In the genomic region with DNA sequence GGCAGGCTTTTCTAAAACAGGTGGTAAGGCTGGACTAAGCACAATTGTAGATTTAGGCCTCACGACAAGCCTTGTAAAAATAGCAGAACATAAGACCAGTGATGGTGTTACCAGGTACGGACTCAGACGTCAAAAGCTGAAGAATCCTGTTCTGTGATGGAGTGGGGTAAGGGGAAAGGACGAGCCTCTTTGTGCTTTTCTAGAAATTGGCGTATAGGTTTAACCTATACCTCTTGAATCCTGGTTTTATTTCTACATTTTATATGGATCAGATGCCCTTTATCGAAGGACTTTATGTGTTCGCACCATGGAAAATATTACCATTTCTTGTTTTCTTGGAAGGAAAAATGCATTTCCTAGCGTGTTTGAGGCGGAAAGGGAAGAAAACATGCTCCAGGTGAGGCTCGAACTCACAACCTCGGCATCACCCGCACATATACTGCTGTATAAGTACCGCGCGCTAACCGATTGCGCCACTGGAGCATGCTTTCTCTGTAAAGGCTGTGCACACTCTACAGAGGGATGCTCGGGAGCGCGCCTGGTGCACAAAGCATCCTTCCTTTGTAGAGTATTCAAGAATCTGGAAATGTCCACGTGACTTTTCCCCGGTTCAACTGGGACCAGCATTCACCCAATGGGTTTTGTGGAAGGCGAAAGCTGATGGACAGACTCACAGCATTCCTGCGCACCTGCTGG, we compare ENCODE assay signal across 8 mouse cellular contexts. TPM values are rescaled to one million over a fixed set of nuclear protein-coding genes. Genes with fewer than 3 reads are reported as not detected.
DNase-seq lines count a peak whose midpoint lies in the region; ATAC-seq and TF ChIP-seq lines count a peak whose summit lies in the region.
"Had no signal": no experiment of that assay in that cellular context is flagged by ENCODE, and none has a peak within 500 bp of the region (broad histone marks: within the 10 kb centered on the region; RNA-seq: fewer than 3 reads in every experiment).

No protein-coding gene starts in this region.

- peak; percentile 98 for DNase-seq in ES-CJ7 (ENCODE audit: low read depth, low spot score)
- peak; percentile 96 for DNase-seq in ZHBTc4 (ENCODE audit: low read depth, low spot score)
- DNase-seq in forebrain, embryonic 11.5 days (ENCODE audit: low spot score), result peak; percentile 95
- peak; percentile 87 to 96 for DNase-seq in layer of hippocampus, adult 8-10 months (ENCODE audit: low spot score in 2 of 2)
- DNase-seq in gastrocnemius, adult 2 months, result no peak

- no peaks in the 10 kb centered on the region for H3K4me1 ChIP-seq in forebrain, embryonic 11.5 days (replicated peaks; ENCODE audit: control insufficient read depth, insufficient read depth, low read length)
- H3K4me1 ChIP-seq in stomach, embryonic 16.5 days (ENCODE audit: control insufficient read depth, insufficient read depth, low read length), result no peaks in the 10 kb centered on the region

- no peaks in the 10 kb centered on the region for H3K36me3 ChIP-seq in forebrain, embryonic 11.5 days (ENCODE audit: control insufficient read depth, insufficient read depth, low read length)
- no peaks in the 10 kb centered on the region for H3K36me3 ChIP-seq in stomach, embryonic 16.5 days (ENCODE audit: control insufficient read depth, insufficient read depth, low read length)

- intact Hi-C loops in gastrocnemius, adult 2 months (cut with DNase I), result no loop called here

- no peaks in the 10 kb centered on the region for H3K27me3 ChIP-seq in forebrain, embryonic 11.5 days (ENCODE audit: control insufficient read depth, insufficient read depth, low read length)
- H3K27me3 ChIP-seq in stomach, embryonic 16.5 days (ENCODE audit: control insufficient read depth, insufficient read depth, low read length), result no peaks in the 10 kb centered on the region

- peak; percentile 97 for ATAC-seq in forebrain, embryonic 11.5 days (replicated peaks; ENCODE audit: low FRiP score)
- peak; percentile 90 for ATAC-seq in megakaryocyte progenitor cell, adult 5-6 weeks (replicated peaks; ENCODE audit: poor library complexity)
- ATAC-seq in stomach, embryonic 16.5 days (ENCODE audit: insufficient read depth, low FRiP score), result peak; percentile 83; the same call in 1 of the 2 replicates

- H3K27ac ChIP-seq in forebrain, embryonic 11.5 days (ENCODE audit: low read depth, low read length), result no peak overlapping the region
- H3K27ac ChIP-seq in stomach, embryonic 16.5 days (ENCODE audit: low read length), result no peak overlapping the region
- no peak overlapping the region for H3K27ac ChIP-seq in gastrocnemius, adult 2 months
- H3K27ac ChIP-seq: macrophage had no signal

- no peaks in the 10 kb centered on the region for H3K9me3 ChIP-seq in forebrain, embryonic 11.5 days (ENCODE audit: control insufficient read depth, low read length)
- no peaks in the 10 kb centered on the region for H3K9me3 ChIP-seq in stomach, embryonic 16.5 days (replicated peaks; ENCODE audit: control insufficient read depth, low read length)

- WGBS in forebrain, embryonic 11.5 days, result 4% methylated on average over 24 of the region's 24 CpGs
- 10% methylated on average over 24 of the region's 24 CpGs for WGBS in stomach, embryonic 16.5 days

- H3K4me3 ChIP-seq in forebrain, embryonic 11.5 days (ENCODE audit: low read depth, low read length), result peak overlapping the region; percentile 50
- H3K4me3 ChIP-seq in stomach, embryonic 16.5 days (replicated peaks; ENCODE audit: low read length), result peak overlapping the region; percentile 42
- no peak overlapping the region; the same call in 1 of the 2 replicates for H3K4me3 ChIP-seq in gastrocnemius, adult 2 months

- no peak for TF ChIP-seq CTCF in gastrocnemius, adult 2 months (IDR thresholded peaks at IDR 0.05)

- peak overlapping the region; percentile 54 for H3K4me2 ChIP-seq in forebrain, embryonic 11.5 days (ENCODE audit: low read depth, low read length, severe bottlenecking)
- peak overlapping the region; percentile 52 for H3K4me2 ChIP-seq in stomach, embryonic 16.5 days (ENCODE audit: low read depth, low read length)

- H3K9ac ChIP-seq in forebrain, embryonic 11.5 days (ENCODE audit: low read length), result peak overlapping the region; percentile 70
- H3K9ac ChIP-seq in stomach, embryonic 16.5 days (ENCODE audit: low read length), result peak overlapping the region; percentile 52; the same call in 1 of the 2 replicates

RNA-seq across cellular contexts. Expression of a gene that starts 48.2 kb away (rescaled TPM):
- 25.9 and 27.5 TPM in 2 replicates for polyA plus RNA-seq in forebrain, embryonic 11.5 days (2014; fragmentation: Nextera tagmentation; extraction: Ambion mirVana)
- 1 to 10 TPM; 1.9 to 4.5 (median 2.9) TPM for total RNA-seq in layer of hippocampus, adult 8-10 months (2022)
- 13.3 and 16.1 TPM in 2 replicates for total RNA-seq in megakaryocyte progenitor cell, adult 5-6 weeks (2015)
- total RNA-seq in megakaryocyte progenitor cell, adult 5-6 weeks (2017), result 9.2 and 15.1 TPM in 2 replicates
- 5.3 and 6.2 TPM in 2 replicates for polyA plus RNA-seq in stomach, embryonic 16.5 days (2015; fragmentation: Nextera tagmentation; extraction: Ambion mirVana)
- total RNA-seq in gastrocnemius, adult 2 months (2021), result under 1 TPM; 0.17 to 0.36 TPM
